Mouse (Mus musculus) thymus, postnatal 4 days (tissue): ENCODE measurements around the gene Nsl1.
"Not testable (repeated sequence)": the region's sequence is repeated elsewhere in the genome, so short reads cannot be mapped to it uniquely, and the experiment has no call there.

Experiments used
- DNase-seq: peaks from one replicate; pipeline ENCODE4 v3.0.0; 2021

Gene Nsl1

GRCm38 (mm10) chr1:191062781-191063485, at the start of gene Nsl1, which contains the start of gene Tatdn3:
Nsl1 (plus strand) TSS chr1:191063012.
Tatdn3 (minus strand) TSS chr1:191062932.
- peak; percentile 94 for DNase-seq

- DNase-seq, result no peak
These were observed 48.5 kb upstream of the Nsl1 start for GRCm38 (mm10) chr1:191014271-191014670.

- peak; percentile 38 for DNase-seq
These were observed 43.0 kb upstream of the Nsl1 start for GRCm38 (mm10) chr1:191019803-191020202.

GRCm38 (mm10) chr1:191020217-191020924, 42.4 kb upstream of the Nsl1 start:
- DNase-seq, result no peak

- DNase-seq, result no peak
These were observed 41.8 kb upstream of the Nsl1 start for GRCm38 (mm10) chr1:191021016-191021415.

GRCm38 (mm10) chr1:191023140-191023539, 39.7 kb upstream of the Nsl1 start:
- DNase-seq, result no peak

- DNase-seq, result not testable (repeated sequence)
These were observed 39.0 kb upstream of the Nsl1 start for GRCm38 (mm10) chr1:191023806-191024205.

GRCm38 (mm10) chr1:191025016-191026012, 37.5 kb upstream of the Nsl1 start:
- no peak for DNase-seq

GRCm38 (mm10) chr1:191026021-191026713, 36.6 kb upstream of the Nsl1 start, which contains the start of gene Flvcr1:
Flvcr1 (minus strand) TSS chr1:191026158.
- peak; percentile 99 for DNase-seq

GRCm38 (mm10) chr1:191030182-191030581, 32.6 kb upstream of the Nsl1 start:
- no peak for DNase-seq

- DNase-seq, result not testable (repeated sequence)
These were observed 31.8 kb upstream of the Nsl1 start for GRCm38 (mm10) chr1:191030922-191031425.

GRCm38 (mm10) chr1:191035649-191036048, 27.2 kb upstream of the Nsl1 start:
- no peak for DNase-seq

GRCm38 (mm10) chr1:191036554-191037334, 26.1 kb upstream of the Nsl1 start, which contains the start of gene Spata45:
Spata45 (plus strand) TSS chr1:191036639.
- DNase-seq, result no peak

GRCm38 (mm10) chr1:191037999-191038398, 24.8 kb upstream of the Nsl1 start:
- no peak for DNase-seq

GRCm38 (mm10) chr1:191041352-191041751, 21.5 kb upstream of the Nsl1 start:
- DNase-seq, result no peak

- no peak for DNase-seq
These were observed 20.7 kb upstream of the Nsl1 start for GRCm38 (mm10) chr1:191042106-191042505.

GRCm38 (mm10) chr1:191042688-191043087, 20.1 kb upstream of the Nsl1 start:
- no peak for DNase-seq

- no peak for DNase-seq
These were observed 17.5 kb upstream of the Nsl1 start for GRCm38 (mm10) chr1:191045264-191045663.

GRCm38 (mm10) chr1:191046231-191046824, 16.5 kb upstream of the Nsl1 start:
- DNase-seq, result no peak

- DNase-seq, result no peak
These were observed 9.3 kb upstream of the Nsl1 start for GRCm38 (mm10) chr1:191053555-191053954.
